Mouse (Mus musculus) ES-Bruce4 (cell line): Measurements from ENCODE around the gene Chrna5.

Source experiments
- CTCF ChIP-seq: IDR thresholded peaks from one replicate; pipeline ENCODE4 v1.8.1; 2011; ENCODE audit warnings: low read depth, low read length
- POLR2A ChIP-seq: IDR thresholded peaks from one replicate; pipeline ENCODE4 v1.8.1; 2011; ENCODE audit warnings: low read length; ENCODE audit not compliant: insufficient read depth

- TF ChIP-seq CTCF = no peak
- TF ChIP-seq POLR2A = no peak
These were observed at the start of gene Chrna5 for GRCm38 (mm10) chr9:54980674-54981073.
